Mouse (Mus musculus) E14TG2a.4 (cell line): Measurements from ENCODE around the gene Ccdc24.
A peak's percentile ranks its signal among the peaks of the same experiment; 100 is the strongest.

ENCODE experiments used
- H3K27me3 ChIP-seq: 2 replicates; pipeline ENCODE4 v1.6.1; 2014; ENCODE audit warnings: low read length, control low read depth; ENCODE audit not compliant: insufficient read depth
- H3K36me3 ChIP-seq: 2 replicates; pipeline ENCODE4 v1.6.1; 2014; ENCODE audit warnings: low read length, control low read depth; ENCODE audit not compliant: insufficient read depth
- H3K4me1 ChIP-seq: replicated peaks from 2 replicates; pipeline ENCODE4 v1.6.1; 2014; ENCODE audit warnings: low read depth, low read length, control low read depth
- H3K4me3 ChIP-seq: replicated peaks from 2 replicates; pipeline ENCODE4 v1.5.1; 2014; ENCODE audit warnings: mild to moderate bottlenecking, low read length
- H3K9me3 ChIP-seq: 2 replicates; pipeline ENCODE4 v1.6.1; 2014; ENCODE audit warnings: low read length, control low read depth
- CTCF ChIP-seq: conservative IDR thresholded peaks from 2 replicates; pipeline ENCODE4 v1.5.1; 2014; ENCODE audit warnings: low read length
- NANOG ChIP-seq: IDR thresholded peaks from 2 replicates; pipeline ENCODE4 v1.6.1; 2014; ENCODE audit warnings: borderline replicate concordance, low read length, mixed read lengths
- POU5F1 ChIP-seq: IDR thresholded peaks from 2 replicates; pipeline ENCODE4 v1.6.1; 2014; ENCODE audit warnings: low read length, borderline replicate concordance

Gene Ccdc24

DNA sequence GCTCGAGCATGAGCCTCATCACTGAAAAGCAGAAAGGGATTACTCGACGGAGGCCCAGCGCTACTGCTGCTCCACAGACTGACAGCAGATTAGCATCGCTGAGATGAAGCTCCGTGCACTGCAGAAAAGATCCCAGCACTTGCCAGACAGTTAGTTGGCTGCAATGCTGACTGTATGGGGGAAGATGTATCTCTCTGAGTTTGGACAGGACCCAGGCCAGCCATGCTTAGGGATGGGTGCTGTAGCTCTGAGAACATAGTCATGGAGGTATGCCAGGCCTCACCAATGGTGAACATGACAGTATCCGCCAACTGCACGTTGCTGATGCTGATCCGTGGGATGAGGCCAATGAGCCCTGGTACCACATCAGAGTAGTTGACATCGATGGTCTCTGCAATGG lies 31.7 kb upstream of the Ccdc24 start:
- H3K4me3 ChIP-seq: no peak overlapping the region
- no peaks in the 10 kb centered on the region for H3K9me3 ChIP-seq
- TF ChIP-seq CTCF (no peak), POU5F1 (no peak), NANOG (no peak)
- H3K36me3 ChIP-seq: peaks cover 96% of the 10 kb centered on the region
- H3K27me3 ChIP-seq: no peaks in the 10 kb centered on the region
- H3K4me1 ChIP-seq: peaks cover 5% of the 10 kb centered on the region; the same call in 1 of the 2 replicates

DNA sequence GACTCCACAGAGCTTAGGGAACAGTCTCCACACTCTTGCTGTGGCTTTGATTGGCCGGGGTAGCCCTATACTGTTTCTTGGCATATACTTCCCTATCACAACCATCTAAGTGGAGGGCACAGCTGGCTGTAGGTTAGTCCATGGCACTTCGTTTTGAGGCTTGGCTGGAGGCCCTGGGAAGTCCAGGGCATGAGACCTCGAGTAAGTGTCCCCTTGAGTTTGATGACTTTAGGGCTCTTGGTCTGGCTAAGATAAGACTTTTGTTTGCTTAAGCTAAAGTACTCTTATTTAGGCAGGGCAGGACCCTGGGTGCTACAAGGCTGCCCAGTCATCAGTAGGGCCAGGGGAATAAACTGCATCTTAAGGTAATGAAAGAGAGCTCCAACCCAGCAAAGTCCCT lies 25.8 kb upstream of the Ccdc24 start:
- peaks cover 94% of the 10 kb centered on the region for H3K36me3 ChIP-seq
- no peak for TF ChIP-seq CTCF
- TF ChIP-seq POU5F1: no peak
- no peak for TF ChIP-seq NANOG
- no peaks in the 10 kb centered on the region for H3K27me3 ChIP-seq

DNA sequence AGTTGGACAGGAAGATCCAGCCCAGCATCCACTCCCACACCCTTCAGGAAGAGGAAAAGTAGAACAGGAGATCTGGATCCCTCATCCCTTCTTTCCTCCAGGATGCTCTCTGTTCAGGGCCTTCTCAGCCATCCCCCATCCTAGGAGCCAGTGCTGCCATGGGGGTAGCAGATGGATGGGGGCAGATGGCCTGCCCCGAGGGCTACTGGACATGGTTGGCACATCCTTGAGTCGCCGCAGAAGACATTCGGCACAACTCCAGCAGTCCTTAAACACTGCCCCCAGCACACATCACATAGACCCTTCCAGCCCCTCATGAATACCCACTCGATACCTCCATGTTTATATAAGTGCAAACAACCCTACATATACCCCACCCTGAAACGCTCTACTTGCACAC lies 23.7 kb upstream of the Ccdc24 start:
- TF ChIP-seq NANOG (no peak), CTCF (no peak)
- H3K36me3 ChIP-seq: peaks cover 74% of the 10 kb centered on the region
- H3K4me1 ChIP-seq: peaks cover 21% of the 10 kb centered on the region
- no peaks in the 10 kb centered on the region for H3K27me3 ChIP-seq
- H3K9me3 ChIP-seq: no peaks in the 10 kb centered on the region
- H3K4me3 ChIP-seq: no peak overlapping the region

More for the DNA sequence above, 25.8 kb upstream of the Ccdc24 start:
- Histone ChIP-seq H3K4me3 (no peak overlapping the region), H3K9me3 (no peaks in the 10 kb centered on the region), H3K4me1 (peaks cover 11% of the 10 kb centered on the region; the same call in 1 of the 2 replicates)

DNA sequence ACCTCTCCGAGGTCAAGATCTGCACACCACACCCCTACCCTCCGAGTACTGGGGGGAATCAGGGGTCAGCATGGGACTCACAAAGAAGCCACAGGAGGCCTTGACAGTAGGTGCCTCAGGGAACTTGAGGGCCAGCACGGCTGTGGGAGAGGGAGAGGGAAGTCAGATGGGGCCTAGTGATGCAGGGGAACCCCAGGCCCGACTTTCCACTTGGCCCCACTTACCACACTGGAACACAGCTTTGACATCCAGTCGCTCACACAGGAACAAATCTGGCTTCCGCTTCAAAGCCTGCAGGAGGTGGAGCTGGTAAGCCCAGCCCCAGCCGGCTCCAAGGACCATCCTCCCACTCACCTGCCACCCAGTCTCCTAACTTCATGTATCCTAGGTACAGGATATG lies 23.0 kb upstream of the Ccdc24 start:
- no peaks in the 10 kb centered on the region for H3K27me3 ChIP-seq
- peaks cover 74% of the 10 kb centered on the region for H3K36me3 ChIP-seq
- TF ChIP-seq CTCF: no peak
- no peak for TF ChIP-seq NANOG
- no peak for TF ChIP-seq POU5F1
- H3K9me3 ChIP-seq: no peaks in the 10 kb centered on the region
- H3K4me1 ChIP-seq: peaks cover 25% of the 10 kb centered on the region
- H3K4me3 ChIP-seq: no peak overlapping the region

DNA sequence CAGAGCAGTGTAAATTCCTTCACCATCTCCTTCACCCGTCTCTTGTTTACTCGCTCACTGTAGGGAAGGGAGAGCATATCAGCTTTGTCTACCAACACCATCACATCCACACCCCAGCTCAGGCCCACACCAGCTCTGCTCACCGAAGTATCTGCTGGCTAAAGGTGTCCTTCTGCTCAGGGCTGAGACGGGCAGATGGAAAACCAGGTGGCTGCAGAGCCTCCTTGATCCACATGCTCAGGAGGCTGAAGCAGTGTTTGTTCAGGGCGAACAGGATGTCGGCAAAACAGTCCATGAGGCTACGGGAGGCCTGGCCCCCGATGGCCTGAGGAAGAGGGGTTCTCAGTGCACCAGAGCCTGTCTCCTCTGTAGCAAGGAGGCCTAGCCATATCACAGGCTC lies 22.2 kb upstream of the Ccdc24 start:
- no peak overlapping the region for H3K4me3 ChIP-seq
- H3K27me3 ChIP-seq: no peaks in the 10 kb centered on the region
- no peaks in the 10 kb centered on the region for H3K9me3 ChIP-seq
- H3K36me3 ChIP-seq: peaks cover 74% of the 10 kb centered on the region
- peaks cover 32% of the 10 kb centered on the region for H3K4me1 ChIP-seq
- TF ChIP-seq POU5F1: no peak
- TF ChIP-seq NANOG: no peak
- no peak for TF ChIP-seq CTCF

DNA sequence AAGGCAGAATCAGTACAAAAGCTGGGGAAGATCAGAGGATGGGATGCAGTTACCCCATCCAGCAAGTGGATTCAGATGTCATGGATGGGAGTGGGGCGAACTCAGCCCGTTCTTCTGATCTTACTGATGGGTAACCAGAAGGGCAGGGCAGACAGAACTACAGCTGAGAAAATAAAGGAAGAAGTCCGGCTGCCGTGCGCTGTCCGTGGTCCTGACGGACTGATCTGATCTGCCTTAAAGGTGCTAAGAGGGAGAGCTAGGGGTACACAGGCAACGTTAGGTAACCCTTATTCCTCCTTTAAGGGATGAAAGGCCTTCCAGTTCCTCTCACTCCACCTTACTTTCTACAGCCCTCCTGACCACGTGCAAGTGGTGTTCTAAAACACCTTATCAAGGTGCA lies 21.0 kb upstream of the Ccdc24 start:
- Histone ChIP-seq H3K9me3 (no peaks in the 10 kb centered on the region), H3K27me3 (no peaks in the 10 kb centered on the region), H3K36me3 (peaks cover 74% of the 10 kb centered on the region), H3K4me1 (peaks cover 36% of the 10 kb centered on the region), H3K4me3 (no peak overlapping the region)
- no peak for TF ChIP-seq NANOG
- TF ChIP-seq CTCF: no peak
- TF ChIP-seq POU5F1: no peak

DNA sequence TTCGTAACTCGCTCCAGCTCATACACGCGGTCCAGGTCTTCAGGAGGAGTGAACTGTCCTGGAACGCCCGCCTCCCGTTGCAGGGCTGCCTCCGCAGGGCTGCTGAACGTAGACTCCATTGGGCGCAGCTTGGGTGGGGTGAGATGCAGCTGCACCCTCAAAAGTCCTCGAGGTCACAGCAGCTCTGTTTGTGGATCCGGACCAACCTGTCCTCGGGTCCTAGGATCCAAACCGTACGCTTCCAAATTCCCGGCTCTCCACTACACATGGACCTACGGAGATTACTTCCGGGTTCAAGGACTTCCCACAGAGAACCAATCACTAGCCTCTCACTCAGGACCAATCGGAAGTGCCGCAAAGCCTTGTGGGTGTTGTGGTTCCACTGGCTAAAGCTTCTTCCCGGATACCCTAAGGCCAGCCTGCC lies 19.4 kb upstream of the Ccdc24 start, which contains the start of gene Dph2:
Dph2 (minus strand) TSS at position 295 of the 424 bp plus-strand sequence.
- Histone ChIP-seq H3K27me3 (no peaks in the 10 kb centered on the region), H3K9me3 (no peaks in the 10 kb centered on the region), H3K4me1 (peaks cover 44% of the 10 kb centered on the region), H3K4me3 (peak within 1 kb of the TSS; percentile 98), H3K36me3 (peaks cover 63% of the 10 kb centered on the region)
- no peak for TF ChIP-seq CTCF
- TF ChIP-seq NANOG: no peak
- TF ChIP-seq POU5F1: no peak

DNA sequence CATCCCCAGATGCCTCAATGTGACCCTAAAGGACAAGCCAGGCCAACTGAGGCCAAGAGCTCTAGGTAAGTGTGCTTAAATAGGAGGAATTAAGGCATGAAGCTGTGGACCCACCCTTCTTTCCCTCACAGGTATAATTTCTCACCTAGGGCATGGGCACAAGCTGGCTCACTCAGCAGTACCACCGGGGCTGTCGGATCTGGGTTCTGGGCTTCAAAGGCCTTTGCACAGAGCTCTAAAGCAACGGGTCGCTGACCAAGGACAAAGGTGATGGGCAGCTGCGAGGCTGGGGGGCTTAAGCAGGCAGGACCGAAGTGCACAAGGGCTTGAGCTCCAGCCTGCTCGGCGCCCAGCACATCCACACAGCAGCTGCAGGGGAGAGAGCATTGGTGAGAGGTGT lies 18.4 kb upstream of the Ccdc24 start:
- TF ChIP-seq CTCF (no peak), POU5F1 (no peak), NANOG (no peak)
- Histone ChIP-seq H3K27me3 (no peaks in the 10 kb centered on the region), H3K36me3 (peaks cover 59% of the 10 kb centered on the region), H3K9me3 (no peaks in the 10 kb centered on the region), H3K4me3 (peak overlapping the region; percentile 98), H3K4me1 (peaks cover 52% of the 10 kb centered on the region)

DNA sequence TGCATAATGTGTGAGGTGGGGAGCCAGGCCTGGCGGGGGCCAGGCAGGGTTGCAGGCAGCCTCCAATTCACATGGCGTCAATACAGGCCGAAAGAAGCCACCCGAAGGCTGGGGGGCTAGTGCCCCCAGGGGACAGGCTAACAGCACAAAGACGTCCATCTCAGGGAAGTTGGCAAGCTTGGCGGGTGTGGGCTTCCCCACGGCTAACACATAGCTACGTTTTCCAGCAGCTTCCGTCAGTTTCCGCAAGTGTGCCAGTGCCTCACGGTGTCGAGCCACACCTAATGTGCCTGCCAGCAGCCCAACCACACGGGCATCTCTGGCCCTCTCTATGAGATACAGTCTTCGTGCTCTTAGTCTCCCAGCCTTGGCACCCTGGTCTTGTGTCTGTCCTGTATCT lies 17.7 kb upstream of the Ccdc24 start:
- peaks cover 49% of the 10 kb centered on the region for H3K4me1 ChIP-seq
- TF ChIP-seq POU5F1: no peak
- H3K4me3 ChIP-seq: no peak overlapping the region
- H3K9me3 ChIP-seq: no peaks in the 10 kb centered on the region
- H3K27me3 ChIP-seq: no peaks in the 10 kb centered on the region
- peaks cover 59% of the 10 kb centered on the region for H3K36me3 ChIP-seq
